Mouse (Mus musculus) layer of hippocampus, adult 9-11 months (tissue): ENCODE data around the gene Foxp1.

Experiments used
- DNase-seq: peaks from one replicate; pipeline ENCODE4 v3.0.0; 2022

Foxp1 gene

DNA sequence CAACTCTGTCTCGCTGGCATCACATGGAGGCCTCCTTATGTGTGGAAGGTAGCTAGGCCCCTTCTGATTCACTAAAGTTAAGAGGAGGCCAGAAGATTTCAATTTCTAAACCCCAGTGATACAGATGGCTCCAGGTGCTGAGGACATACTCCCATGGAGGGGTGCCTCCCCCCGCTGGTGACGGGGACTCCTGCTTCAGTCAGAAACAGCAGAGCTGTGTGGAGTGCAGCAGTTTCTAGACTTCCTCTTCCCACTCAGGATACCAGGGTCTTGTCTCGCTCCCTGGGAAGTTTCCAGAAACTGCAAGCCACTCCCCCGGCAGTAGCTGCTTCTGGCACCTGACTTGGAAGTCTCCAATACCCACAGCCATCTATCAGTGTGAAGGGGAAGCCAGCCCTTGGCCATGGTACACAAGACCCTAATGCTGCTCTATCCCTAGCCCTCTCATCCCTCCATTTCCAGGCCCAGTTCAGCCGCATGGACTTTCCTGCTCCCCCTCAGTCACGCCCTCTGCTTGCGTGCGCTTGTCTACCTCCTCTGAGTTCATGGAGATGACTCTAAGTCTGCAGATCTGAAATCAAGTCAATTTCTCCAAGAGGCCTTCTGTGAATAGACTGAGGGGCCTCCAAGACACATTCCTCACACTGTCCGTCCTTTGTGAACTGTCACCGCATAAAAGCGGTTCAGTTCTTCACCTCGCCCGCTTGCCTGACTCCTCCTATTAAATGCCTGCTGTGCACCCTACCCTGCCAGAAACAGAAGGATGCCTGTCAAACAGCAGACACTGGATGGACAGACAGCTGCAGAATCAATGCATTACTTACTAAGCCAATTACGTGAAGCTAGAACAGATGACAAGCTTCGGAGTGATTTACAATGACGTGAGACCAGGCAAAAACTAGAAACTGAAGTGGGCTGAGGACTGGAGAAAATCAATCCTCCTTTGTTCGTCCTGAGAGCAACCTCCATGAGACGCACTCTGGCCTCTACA lies 202.8 kb downstream of the Foxp1 start:
- DNase-seq, result no peak

DNA sequence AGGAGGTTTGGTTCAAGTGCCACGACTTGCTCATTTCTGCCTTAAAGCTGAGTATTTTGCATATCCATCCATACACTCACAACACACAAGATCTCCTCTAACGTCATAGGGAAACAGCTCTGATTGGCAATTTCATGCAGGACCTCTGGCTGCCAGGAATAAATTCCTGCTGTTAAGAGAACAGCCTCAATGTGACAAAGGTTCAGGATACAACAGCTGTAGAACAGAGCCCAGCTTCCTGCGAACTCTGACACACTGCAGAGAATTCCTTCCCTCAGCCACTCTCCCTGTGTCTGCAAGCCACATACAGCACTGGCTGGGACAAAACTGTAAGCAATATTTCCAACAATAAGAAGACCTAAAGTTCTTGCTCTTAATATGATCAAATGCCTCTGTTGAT lies 207.8 kb downstream of the Foxp1 start:
- DNase-seq, result no peak

DNA sequence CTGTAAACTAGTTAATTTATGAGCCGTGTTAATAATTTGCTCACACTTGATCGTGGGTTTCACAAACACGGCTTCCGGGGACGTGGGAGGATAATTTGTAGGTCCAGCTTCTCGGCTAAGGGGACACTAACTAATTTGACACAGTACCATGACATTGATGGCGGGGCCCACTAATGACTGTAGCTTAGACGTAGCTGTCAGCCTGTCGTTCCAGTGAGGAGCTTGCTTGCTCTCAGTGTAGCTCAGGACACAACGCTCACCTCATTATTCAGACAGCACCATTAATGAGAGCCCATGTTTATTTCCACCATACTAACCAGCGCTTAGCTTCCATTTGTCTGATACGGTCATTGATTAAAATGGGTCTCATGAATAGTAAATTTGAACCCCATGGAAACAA lies 212.0 kb downstream of the Foxp1 start:
- no peak for DNase-seq

DNA sequence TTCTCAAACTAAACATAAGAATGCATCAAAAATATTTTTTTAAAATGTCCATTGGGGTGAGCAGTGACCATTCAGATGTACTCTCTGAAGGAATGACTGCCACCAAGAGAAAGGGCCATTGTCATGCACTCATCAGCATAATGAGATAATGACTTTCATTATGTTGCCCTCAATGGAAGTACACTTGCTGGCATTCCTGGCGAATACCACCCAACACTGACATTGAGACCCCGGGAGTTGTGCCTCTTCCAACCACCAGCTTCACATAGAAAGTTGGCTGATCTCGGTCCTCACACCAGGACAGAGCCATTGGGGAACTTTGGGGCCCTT lies 212.4 kb downstream of the Foxp1 start:
- no peak for DNase-seq

DNA sequence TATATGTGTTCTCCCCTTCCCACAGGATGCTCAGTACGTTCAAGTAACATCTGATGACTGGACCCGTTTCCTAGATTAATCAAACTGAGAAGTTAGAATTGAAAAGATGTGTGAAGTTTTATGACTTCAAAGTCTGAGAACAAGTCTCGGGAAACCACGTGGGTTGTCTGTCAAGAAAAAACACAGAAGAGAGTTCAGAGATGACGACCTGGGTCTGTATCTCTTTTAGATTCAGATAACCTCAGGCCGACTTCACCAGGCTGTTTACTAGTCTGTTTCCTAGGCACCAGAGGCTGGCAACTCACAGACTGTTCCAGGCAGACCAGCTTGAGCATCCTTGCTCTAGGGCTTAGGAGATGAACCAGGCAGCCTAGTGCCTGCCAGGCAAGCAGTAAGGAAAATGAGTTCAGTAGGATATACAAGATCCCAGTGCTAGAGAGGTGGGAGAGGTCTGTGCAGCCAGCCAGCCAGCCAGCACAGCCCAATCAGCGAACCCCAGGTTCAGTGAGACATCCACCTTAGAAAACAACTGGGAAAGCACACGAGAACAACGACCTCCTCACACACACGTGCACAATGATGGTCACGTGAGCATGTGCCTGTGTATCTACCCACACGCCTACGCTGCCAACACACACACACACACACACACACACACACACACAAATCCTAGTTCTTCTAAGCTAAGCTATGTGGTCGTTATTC lies 212.9 kb downstream of the Foxp1 start:
- DNase-seq, result no peak

DNA sequence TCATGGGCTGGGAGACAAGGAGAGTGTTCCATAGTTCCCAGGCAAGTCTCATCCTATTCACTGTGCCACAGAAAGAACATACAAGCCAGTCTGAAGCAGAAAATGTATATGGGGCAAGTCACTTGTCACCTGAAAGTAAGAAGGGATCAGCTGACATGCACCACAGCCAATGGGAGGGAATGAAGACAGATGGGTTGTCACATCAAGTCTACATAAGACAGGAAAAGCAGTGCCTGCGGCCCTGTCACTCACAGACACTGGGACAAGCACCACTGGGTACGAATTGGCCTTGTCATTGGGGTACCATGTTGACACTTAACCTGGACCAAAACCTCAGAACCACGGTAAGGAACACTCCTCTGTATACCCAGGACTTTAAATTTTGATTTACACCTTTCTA lies 216.8 kb downstream of the Foxp1 start:
- no peak for DNase-seq

DNA sequence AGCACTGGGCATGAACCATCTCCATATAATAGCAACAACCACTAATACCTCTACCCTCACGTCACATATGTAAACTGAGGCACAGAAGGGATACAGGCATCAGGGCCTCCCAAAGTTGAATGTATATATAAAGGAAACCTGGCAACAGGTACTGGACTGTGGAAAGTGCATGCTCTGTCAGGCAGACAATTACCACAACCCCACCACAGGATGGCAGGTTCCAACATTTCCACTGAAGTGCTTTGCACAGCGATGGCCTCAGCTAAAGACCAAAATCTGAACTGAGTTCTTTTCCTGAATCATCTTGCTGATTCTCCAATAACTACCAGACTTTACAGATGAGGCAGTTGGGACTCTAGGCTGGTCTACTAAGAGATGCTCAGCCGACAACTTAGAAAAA lies 217.3 kb downstream of the Foxp1 start:
- no peak for DNase-seq

DNA sequence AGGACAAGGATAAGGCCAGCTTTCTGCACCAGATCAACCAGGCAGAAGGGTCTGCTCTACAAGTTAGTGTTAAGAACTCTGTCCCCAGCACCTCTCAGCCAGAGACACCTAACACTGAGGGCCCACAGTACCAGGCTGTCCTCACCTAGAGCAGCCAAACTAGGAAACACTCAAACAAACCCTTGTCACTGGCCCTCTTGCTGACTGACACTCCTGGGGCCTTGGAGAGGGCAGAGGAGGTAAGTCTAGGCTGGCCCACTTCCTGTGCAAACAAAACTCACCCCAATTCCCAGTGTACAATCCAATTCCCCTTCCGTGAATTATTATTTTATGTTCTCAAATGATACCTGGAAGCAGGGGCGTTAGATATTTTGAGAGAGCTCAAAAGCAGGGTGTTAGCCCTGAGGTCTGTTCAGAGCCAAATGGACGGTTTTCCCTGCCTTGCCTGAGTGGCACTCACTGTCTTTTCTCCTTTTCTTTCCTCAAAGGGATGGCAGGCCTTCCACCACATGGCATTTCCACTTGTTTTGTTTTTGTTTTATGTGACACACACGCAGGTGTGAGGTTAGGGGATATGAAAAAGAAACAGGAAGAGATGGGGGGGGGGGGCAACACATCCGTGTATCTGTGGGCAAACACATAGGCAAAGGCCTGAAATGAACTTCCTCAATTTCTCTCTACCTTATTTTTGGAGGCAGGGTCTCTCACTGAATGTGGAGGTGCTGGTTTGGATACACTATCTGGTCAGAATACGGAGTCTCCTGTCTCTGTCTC lies 219.7 kb downstream of the Foxp1 start:
- no peak for DNase-seq

DNA sequence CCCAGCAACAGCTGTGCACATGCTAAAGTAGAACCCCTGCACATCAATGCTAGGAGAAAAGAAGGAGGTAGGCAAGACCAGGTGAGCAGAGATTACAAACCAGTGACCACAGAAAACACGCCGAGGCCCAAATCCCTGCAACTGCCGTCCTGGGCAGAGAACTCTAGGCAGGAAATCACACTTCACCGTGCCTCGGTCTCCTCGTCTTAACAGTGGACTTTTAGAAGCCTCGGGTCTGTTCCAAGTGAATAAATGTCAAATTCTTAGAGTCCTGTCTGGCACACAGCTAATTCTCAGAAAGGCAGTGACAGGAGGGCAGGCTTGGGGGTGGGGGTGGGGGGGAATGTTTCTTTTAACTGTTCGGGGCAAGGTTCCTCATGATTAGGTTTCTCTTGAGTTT lies 220.6 kb downstream of the Foxp1 start:
- DNase-seq, result no peak

DNA sequence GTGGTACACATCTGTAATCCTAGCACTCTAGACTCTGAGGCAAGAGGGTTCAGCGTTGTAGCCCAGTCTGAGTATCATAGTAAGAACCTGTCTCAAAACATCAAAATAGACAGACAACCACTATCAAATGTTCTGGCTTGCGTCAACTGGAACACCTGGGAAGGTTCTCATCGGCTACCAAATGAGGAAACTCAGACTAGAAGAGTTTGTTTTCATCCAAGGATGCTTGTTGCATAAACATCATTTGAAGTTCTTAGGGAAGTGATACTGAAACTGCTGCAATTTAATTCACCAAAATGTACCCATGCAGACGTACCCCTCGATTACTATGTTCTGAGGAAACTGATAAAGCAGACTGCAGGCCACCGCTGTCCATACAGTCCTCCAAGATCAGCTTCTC lies 222.3 kb downstream of the Foxp1 start:
- DNase-seq, result no peak

DNA sequence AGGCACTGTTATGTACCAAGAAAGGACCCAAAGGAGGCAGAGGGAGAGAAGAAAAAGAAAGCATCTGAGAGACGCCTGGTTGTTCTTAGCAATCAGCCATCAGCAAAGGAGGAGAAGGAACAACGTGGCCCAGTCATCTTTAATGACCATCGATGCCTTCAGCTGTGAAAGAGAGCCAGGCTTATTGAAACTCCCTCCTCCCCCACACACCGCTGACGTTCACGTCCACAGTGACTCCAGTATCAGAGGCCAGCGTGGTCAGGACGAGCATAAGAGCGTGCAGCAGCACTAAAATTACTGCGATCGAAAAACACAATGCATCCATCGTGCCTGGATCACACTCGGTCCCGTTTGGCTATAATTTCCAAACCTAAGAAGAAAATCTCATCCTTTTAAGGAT lies 223.3 kb downstream of the Foxp1 start:
- DNase-seq, result no peak

DNA sequence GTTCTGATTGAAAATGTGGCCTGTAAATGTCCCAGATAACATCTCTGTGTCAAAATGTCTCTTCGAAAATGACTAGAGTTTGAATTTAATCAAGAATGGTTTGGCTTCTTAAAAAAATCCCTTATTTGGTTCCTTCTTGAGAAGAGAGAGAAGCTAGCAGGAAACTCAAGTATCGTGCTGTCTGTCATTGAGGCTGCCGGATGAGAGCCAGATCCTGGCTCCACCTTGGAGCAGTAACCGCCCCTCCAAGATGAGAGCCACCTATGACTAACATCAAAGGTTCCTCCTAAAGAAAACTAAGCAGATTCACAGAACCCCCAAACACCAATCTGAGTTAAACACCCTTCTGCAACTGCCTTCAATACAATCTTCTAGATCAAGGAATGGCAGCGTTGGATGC lies 225.0 kb downstream of the Foxp1 start:
- DNase-seq, result no peak

DNA sequence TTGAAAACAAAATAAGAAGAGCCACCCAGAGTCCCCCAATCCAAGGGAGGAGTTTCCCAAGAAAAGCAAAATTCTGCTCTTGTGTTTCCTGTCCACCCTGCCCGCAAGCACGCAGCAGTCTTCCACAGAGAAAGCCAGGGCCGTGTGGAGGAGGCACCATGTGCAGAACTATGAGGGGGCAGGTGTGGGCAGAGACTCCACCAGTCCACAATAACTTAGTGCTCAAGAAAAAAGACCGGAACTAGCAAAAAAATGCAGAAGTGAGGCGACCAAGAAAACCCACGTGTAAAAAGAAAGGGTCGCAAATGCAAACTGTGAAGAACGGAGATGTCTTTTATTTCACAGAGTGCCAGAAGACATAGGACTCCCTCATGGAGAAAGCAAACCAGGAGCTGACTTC lies 227.0 kb downstream of the Foxp1 start:
- no peak for DNase-seq

DNA sequence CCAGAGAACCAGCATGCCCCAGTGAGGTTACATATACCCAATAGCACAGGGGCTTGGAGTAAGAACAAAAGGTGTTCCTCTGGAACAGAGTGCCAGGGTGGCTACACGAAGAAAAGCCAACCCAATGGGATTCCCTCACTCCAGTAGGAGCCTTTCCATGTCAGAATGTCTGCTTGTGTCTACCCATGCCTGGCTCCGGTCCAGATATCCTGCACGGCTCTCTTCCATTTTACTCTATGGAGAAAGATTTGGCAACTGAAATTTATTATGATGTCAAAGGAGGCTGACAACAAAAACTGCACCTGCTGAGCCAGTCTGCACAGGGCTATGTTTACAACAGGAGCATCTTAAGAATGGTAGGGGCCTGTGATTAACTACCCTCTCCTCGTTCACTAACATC lies 233.3 kb downstream of the Foxp1 start:
- no peak for DNase-seq

DNA sequence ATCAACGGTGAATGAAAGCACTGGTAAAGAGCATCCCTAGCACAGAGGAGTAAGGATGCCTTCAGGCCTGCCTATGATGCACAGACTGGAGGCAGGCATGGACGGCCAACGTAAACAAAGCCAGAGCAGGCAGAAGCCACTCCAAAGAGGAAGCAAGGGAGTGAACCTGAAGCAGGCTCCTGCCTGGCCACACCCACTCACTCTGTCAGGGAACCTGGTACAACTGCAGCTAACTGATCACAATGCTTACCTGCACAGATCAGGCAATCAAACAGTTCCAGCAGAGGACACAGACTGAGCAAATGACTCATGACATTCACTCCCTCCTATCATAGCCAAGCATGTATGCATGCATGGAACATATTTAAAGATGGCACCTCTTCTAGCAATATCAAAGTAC lies 237.5 kb downstream of the Foxp1 start:
- no peak for DNase-seq

DNA sequence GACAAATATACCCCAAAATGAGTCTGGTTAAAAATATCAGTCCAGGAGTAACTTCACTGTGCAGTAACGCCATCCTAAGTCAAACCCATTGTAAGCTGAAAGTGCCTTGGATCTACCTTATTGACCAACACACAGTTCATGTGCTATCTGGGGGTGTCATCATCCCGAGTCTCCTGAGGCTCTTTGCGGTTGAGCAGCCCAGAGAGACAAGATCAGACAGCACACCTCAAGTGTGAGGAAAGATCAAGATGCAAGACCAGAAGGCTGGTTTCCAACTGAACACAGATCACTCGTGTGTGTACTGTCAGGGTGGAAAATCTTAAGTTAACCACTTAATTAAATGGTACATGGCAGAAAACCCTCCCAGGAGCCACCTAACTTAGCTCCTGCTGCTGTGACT lies 238.5 kb downstream of the Foxp1 start:
- no peak for DNase-seq

DNA sequence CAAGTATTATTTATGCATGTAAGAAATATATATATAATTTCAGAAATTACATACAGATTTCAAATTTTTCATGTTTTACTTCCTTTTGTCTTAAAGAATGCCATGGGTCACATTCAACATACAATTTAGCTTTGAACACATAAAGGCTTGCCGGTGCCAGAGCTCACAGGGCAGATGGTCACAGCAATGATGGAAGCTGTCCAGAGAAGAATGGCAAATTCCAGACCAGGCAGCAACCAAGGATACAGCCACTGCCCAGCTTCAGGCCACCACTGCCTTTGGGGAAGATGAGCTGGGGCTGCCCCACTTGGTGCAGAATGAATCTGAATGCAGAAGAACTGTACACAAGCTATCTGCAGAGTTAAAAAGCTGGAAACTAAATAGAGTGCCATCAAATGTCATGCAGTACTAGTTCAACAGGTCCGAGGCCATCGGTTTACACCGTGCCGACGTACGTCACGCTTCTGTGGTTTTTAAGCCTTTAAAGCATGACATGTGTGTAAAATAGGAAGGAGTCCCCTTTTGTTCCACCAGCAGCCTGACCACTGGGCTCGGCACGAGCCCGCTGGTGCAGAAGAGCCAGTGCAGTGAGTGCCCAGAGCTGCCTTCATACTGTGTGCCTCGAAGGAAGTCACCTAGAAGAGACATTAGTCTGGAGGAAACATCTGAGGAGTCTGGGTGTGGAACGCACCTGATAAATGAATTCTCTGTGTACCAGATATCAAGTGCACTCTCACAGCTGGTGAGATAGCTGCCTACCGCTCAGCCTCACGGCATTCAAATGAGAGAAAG lies 239.5 kb downstream of the Foxp1 start:
- no peak for DNase-seq

DNA sequence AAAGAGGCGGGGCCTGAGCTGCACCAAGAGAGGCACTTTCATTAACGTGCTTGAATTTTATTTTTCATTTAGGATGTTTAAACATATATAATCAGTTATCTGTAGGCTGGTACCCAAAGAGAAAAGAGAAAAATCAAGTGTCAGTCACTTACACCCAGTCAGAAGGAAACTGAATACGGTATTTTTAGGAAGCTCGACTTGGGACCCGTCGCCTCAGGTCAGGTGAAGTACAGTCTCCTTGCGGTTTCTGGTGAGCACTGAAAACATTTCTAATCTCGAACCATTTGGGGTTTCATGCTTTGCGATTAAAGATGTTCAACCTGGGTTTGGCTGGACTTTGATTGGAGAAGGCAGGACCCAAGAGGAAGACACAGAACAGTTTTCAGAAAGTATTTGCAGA lies 241.1 kb downstream of the Foxp1 start:
- DNase-seq, result no peak

DNA sequence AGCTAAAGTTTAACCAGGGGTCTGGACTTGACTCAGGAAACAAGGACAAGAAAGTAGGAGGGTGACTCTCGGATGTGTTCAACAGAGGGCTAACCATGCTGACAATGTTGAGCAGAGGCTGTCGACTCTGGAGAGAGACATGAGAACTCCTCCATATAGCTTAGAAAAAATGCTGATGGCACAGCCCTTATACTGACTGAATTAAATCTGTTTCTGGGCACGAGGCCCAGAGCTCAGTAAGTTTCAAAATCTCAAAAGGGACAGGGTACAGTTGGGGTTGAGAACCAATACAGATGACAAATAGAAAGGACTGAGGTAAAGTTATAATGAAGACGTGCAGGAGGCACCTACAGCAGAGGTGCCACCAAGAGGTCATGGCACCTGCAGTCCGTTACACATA lies 241.9 kb downstream of the Foxp1 start:
- no peak for DNase-seq

DNA sequence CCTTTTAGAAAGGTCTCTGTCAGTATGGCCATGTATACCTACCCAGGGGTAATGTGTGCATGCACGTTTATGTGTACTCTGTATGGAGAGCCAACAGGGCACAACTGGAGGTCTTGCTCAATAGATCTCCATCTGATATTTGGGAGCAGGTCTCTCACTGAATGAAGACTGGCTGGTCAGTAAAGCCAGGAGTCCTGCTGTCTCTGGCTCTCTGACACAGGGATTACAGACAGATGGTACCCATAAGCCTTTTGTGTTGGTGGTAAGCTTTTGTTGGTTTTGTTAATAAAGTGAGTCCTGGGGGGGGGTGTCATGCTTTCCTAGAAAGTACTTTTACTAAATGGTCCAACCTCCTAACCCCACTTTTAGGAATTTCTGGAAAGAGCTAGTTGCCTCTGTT lies 245.3 kb downstream of the Foxp1 start:
- no peak for DNase-seq

DNA sequence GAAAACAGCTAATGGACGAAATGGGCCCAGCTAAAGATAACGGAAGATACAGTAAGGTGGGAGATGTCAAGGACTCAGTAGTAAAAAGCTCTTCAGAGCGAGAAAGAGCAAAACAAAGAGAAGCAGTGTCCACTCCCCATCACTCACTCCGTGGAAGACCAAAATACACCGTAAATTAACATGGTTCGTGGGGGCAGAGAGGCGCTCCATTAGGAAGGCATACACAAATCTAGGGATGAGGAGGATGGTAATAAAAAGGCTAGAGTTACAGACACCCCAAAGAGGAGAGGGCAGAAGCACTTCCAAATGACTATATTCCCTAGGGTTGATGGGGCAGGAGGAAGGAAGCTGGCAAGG lies 246.2 kb downstream of the Foxp1 start:
- DNase-seq, result no peak

DNA sequence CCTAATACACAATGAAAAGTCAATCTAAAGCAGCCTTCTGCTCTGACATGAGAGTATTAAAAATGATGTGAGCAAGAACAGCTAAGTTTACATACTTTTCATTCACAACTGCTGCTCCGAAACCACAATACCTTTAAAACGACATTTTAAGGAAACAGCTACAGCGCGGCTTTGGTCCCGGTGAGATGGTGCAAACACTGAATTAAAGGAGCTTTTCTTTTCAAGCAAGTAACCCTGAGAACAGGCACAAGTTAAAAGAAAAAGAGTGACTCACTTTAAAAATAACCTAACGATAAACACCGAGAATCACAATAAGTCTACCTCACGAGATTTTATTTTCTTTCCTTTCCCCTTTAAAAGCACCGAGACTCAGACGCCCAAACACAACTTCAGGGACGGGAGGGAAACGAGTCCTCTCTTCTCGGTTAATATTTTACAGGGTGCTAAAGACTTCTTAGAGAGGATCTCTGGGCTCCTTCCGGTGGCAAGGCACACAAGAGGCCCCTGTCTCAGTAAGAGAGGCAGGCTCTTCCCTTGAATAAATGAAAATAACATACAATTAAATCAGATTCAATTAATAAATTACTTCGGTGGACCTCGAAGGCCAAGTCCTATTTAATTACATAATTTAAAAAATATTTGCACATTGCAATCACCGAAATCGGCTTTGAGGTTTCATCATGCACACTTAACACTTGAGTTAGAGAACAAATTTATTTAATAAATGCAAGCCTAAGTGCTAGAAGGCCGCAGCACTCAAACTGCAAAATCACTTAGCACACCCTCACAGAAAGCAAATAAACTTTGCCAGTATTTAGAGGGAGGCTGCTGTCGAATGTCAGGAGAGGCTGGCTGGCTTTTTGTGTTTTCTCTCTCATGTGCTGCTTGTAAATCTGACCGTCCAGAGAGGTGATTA lies 246.9 kb downstream of the Foxp1 start:
- no peak for DNase-seq
